Mouse (Mus musculus): ENCODE data around the gene Unc13b. TPM values are rescaled to one million over a fixed set of nuclear protein-coding genes. Genes with fewer than 3 reads are reported as not detected.

The Unc13b gene
- polyA plus RNA-seq, 1 experiment from 2014 or later: 17.5 TPM

GRCm38 (mm10) chr4:43024673-43025072 is 34.1 kb upstream of the Unc13b start:
- H3K36me3 ChIP-seq (ENCODE audit: control insufficient read depth, insufficient read depth, low read length): peaks cover 30% of the 10 kb centered on the region
- peaks cover 13% of the 10 kb centered on the region for H3K4me1 ChIP-seq (ENCODE audit: control insufficient read depth, insufficient read depth, low read length)
- H3K4me2 ChIP-seq (ENCODE audit: low read depth, low read length): peak overlapping the region; percentile 73
- WGBS: 81% methylated on average over 14 of the region's 14 CpGs
- ATAC-seq (ENCODE audit: low read depth): 0 out of 2 replicates have a peak, but pooled peaks have one; percentile 2
- H3K9ac ChIP-seq (replicated peaks; ENCODE audit: low read depth, low read length): peak overlapping the region; percentile 62; the same call in 1 of the 2 replicates
- no peak overlapping the region for H3K27ac ChIP-seq (ENCODE audit: low read depth, low read length)
- H3K4me3 ChIP-seq (ENCODE audit: low read depth, low read length): peak overlapping the region; percentile 58
- H3K27me3 ChIP-seq (ENCODE audit: control insufficient read depth, insufficient read depth, low read length): no peaks in the 10 kb centered on the region
- no peaks in the 10 kb centered on the region for H3K9me3 ChIP-seq (ENCODE audit: control insufficient read depth, low read length)

GRCm38 (mm10) chr4:43025084-43025960 is 33.4 kb upstream of the Unc13b start, which contains the start of gene Pigo:
Gene Pigo (minus strand): TSS chr4:43025819.
- Histone ChIP-seq H3K36me3 (ENCODE audit: control insufficient read depth, insufficient read depth, low read length) (peaks cover 30% of the 10 kb centered on the region), H3K27me3 (ENCODE audit: control insufficient read depth, insufficient read depth, low read length) (no peaks in the 10 kb centered on the region)

GRCm38 (mm10) chr4:43029121-43029520 is 29.6 kb upstream of the Unc13b start:
- ATAC-seq (ENCODE audit: low read depth): no peak
- H3K4me2 ChIP-seq (ENCODE audit: low read depth, low read length): no peak overlapping the region
- peaks cover 26% of the 10 kb centered on the region for H3K36me3 ChIP-seq (ENCODE audit: control insufficient read depth, insufficient read depth, low read length)
- H3K27me3 ChIP-seq (ENCODE audit: control insufficient read depth, insufficient read depth, low read length): no peaks in the 10 kb centered on the region
- WGBS: 94% methylated on average over 7 of the region's 7 CpGs
- peaks cover 15% of the 10 kb centered on the region for H3K4me1 ChIP-seq (ENCODE audit: control insufficient read depth, insufficient read depth, low read length)
- H3K27ac ChIP-seq (ENCODE audit: low read depth, low read length): no peak overlapping the region
- H3K9me3 ChIP-seq (ENCODE audit: control insufficient read depth, low read length): no peaks in the 10 kb centered on the region
- H3K4me3 ChIP-seq (ENCODE audit: low read depth, low read length): no peak overlapping the region
- no peak overlapping the region for H3K9ac ChIP-seq (replicated peaks; ENCODE audit: low read depth, low read length)

More at GRCm38 (mm10) chr4:43025084-43025960, 33.4 kb upstream of the Unc13b start, which contains the start of gene Pigo:
- 8% methylated on average over 42 of the region's 42 CpGs for WGBS
- ATAC-seq (ENCODE audit: low read depth): peak; percentile 91
- Histone ChIP-seq H3K4me2 (ENCODE audit: low read depth, low read length) (peak within 1 kb of the TSS; percentile 73), H3K4me1 (ENCODE audit: control insufficient read depth, insufficient read depth, low read length) (peaks cover 14% of the 10 kb centered on the region), H3K9me3 (ENCODE audit: control insufficient read depth, low read length) (no peaks in the 10 kb centered on the region), H3K27ac (ENCODE audit: low read depth, low read length) (peak within 1 kb of the TSS; percentile 91), H3K9ac (replicated peaks; ENCODE audit: low read depth, low read length) (peak within 1 kb of the TSS; percentile 62), H3K4me3 (ENCODE audit: low read depth, low read length) (peak within 1 kb of the TSS; percentile 58)

- no peak for ATAC-seq (ENCODE audit: low read depth)
- H3K9me3 ChIP-seq (ENCODE audit: control insufficient read depth, low read length): no peaks in the 10 kb centered on the region
- peaks cover 27% of the 10 kb centered on the region for H3K36me3 ChIP-seq (ENCODE audit: control insufficient read depth, insufficient read depth, low read length)
- H3K4me2 ChIP-seq (ENCODE audit: low read depth, low read length): no peak overlapping the region
- 93% methylated on average over 9 of the region's 9 CpGs for WGBS
- no peak overlapping the region for H3K27ac ChIP-seq (ENCODE audit: low read depth, low read length)
- no peak overlapping the region for H3K4me3 ChIP-seq (ENCODE audit: low read depth, low read length)
- no peaks in the 10 kb centered on the region for H3K27me3 ChIP-seq (ENCODE audit: control insufficient read depth, insufficient read depth, low read length)
- H3K4me1 ChIP-seq (ENCODE audit: control insufficient read depth, insufficient read depth, low read length): peaks cover 9% of the 10 kb centered on the region
- H3K9ac ChIP-seq (replicated peaks; ENCODE audit: low read depth, low read length): no peak overlapping the region
Measured at GRCm38 (mm10) chr4:43029749-43030148, 29.0 kb upstream of the Unc13b start.

GRCm38 (mm10) chr4:43030352-43030751 is 28.4 kb upstream of the Unc13b start:
- H3K36me3 ChIP-seq (ENCODE audit: control insufficient read depth, insufficient read depth, low read length): peaks cover 27% of the 10 kb centered on the region
- peak overlapping the region; percentile 88 for H3K9ac ChIP-seq (replicated peaks; ENCODE audit: low read depth, low read length)
- H3K9me3 ChIP-seq (ENCODE audit: control insufficient read depth, low read length): no peaks in the 10 kb centered on the region
- H3K4me3 ChIP-seq (ENCODE audit: low read depth, low read length): peak overlapping the region; percentile 68
- peak overlapping the region; percentile 88; the same call in 1 of the 2 replicates for H3K27ac ChIP-seq (ENCODE audit: low read depth, low read length)
- 72% methylated on average over 9 of the region's 9 CpGs for WGBS
- no peaks in the 10 kb centered on the region for H3K27me3 ChIP-seq (ENCODE audit: control insufficient read depth, insufficient read depth, low read length)
- H3K4me1 ChIP-seq (ENCODE audit: control insufficient read depth, insufficient read depth, low read length): peaks cover 6% of the 10 kb centered on the region
- ATAC-seq (ENCODE audit: low read depth): no peak
- peak overlapping the region; percentile 87 for H3K4me2 ChIP-seq (ENCODE audit: low read depth, low read length)

GRCm38 (mm10) chr4:43030780-43031230 is 27.9 kb upstream of the Unc13b start:
- Histone ChIP-seq H3K27ac (ENCODE audit: low read depth, low read length) (peak overlapping the region; percentile 88), H3K9me3 (ENCODE audit: control insufficient read depth, low read length) (no peaks in the 10 kb centered on the region), H3K9ac (replicated peaks; ENCODE audit: low read depth, low read length) (peak overlapping the region; percentile 88), H3K4me1 (ENCODE audit: control insufficient read depth, insufficient read depth, low read length) (peaks cover 6% of the 10 kb centered on the region), H3K4me3 (ENCODE audit: low read depth, low read length) (peak overlapping the region; percentile 68), H3K27me3 (ENCODE audit: control insufficient read depth, insufficient read depth, low read length) (no peaks in the 10 kb centered on the region), H3K4me2 (ENCODE audit: low read depth, low read length) (peak overlapping the region; percentile 87), H3K36me3 (ENCODE audit: control insufficient read depth, insufficient read depth, low read length) (peaks cover 28% of the 10 kb centered on the region)
- ATAC-seq (ENCODE audit: low read depth): peak; percentile 62; the same call in 1 of the 2 replicates
- WGBS: under 1% methylated on average over 28 of the region's 28 CpGs

GRCm38 (mm10) chr4:43031237-43031995 is 27.3 kb upstream of the Unc13b start, which contains the start of gene Stoml2:
Gene Stoml2 (minus strand): TSS chr4:43031710.
- H3K27ac ChIP-seq (ENCODE audit: low read depth, low read length): peak within 1 kb of the TSS; percentile 88
- peak within 1 kb of the TSS; percentile 87 for H3K4me2 ChIP-seq (ENCODE audit: low read depth, low read length)
- under 1% methylated on average over 38 of the region's 38 CpGs for WGBS
- H3K27me3 ChIP-seq (ENCODE audit: control insufficient read depth, insufficient read depth, low read length): no peaks in the 10 kb centered on the region
- H3K4me3 ChIP-seq (ENCODE audit: low read depth, low read length): peak within 1 kb of the TSS; percentile 68
- H3K9me3 ChIP-seq (ENCODE audit: control insufficient read depth, low read length): no peaks in the 10 kb centered on the region
- peak within 1 kb of the TSS; percentile 88 for H3K9ac ChIP-seq (replicated peaks; ENCODE audit: low read depth, low read length)
- peaks cover 35% of the 10 kb centered on the region for H3K36me3 ChIP-seq (ENCODE audit: control insufficient read depth, insufficient read depth, low read length)
- H3K4me1 ChIP-seq (ENCODE audit: control insufficient read depth, insufficient read depth, low read length): peaks cover 6% of the 10 kb centered on the region
- ATAC-seq (ENCODE audit: low read depth): peak; percentile 97

- 100% methylated on average over 1 of the region's 1 CpGs for WGBS
- Histone ChIP-seq H3K27ac (ENCODE audit: low read depth, low read length) (no peak overlapping the region), H3K4me3 (ENCODE audit: low read depth, low read length) (no peak overlapping the region), H3K9me3 (ENCODE audit: control insufficient read depth, low read length) (no peaks in the 10 kb centered on the region), H3K4me2 (ENCODE audit: low read depth, low read length) (no peak overlapping the region), H3K4me1 (ENCODE audit: control insufficient read depth, insufficient read depth, low read length) (peaks cover 6% of the 10 kb centered on the region), H3K9ac (replicated peaks; ENCODE audit: low read depth, low read length) (no peak overlapping the region), H3K27me3 (ENCODE audit: control insufficient read depth, insufficient read depth, low read length) (no peaks in the 10 kb centered on the region), H3K36me3 (ENCODE audit: control insufficient read depth, insufficient read depth, low read length) (peaks cover 33% of the 10 kb centered on the region)
- ATAC-seq (ENCODE audit: low read depth): no peak
Measured at GRCm38 (mm10) chr4:43032501-43032900, 26.3 kb upstream of the Unc13b start.

Measured in neural tube, embryonic 14.5 days (tissue).